Mouse (Mus musculus) megakaryocyte, embryonic 14.5 days (primary cell): ENCODE data around the gene Rhot1.

Experiments used
- FLI1 ChIP-seq: IDR thresholded peaks from 2 replicates; pipeline ENCODE4 v1.6.1; 2012; ENCODE audit warnings: low read length, inconsistent platforms, mixed read lengths
- GATA1 ChIP-seq: IDR thresholded peaks from 3 replicates; pipeline ENCODE4 v1.6.1; 2012; ENCODE audit warnings: mixed read lengths, low read length, inconsistent platforms, borderline replicate concordance

DNA sequence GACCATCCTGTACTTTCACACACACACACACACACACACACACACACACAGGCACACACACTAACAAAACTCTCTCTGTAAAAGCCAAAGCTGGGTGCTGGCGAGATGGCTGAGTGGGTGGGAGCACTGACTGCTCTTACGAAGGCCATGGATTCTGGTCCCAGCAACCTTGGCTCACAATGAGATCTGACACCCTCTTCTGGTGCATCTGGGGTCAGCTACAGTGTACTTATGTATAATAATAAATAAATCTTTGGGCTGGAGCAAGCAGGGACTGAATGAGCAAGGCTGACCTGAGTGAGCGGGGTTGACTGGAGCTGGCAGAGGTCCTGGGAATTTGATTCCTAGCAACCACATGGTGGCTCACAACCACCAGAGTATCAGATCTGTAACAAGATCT lies 75.0 kb downstream of the Rhot1 start:
- TF ChIP-seq GATA1: no peak
- TF ChIP-seq FLI1: no peak
